Mouse (Mus musculus) midbrain, postnatal 0 days (tissue): ENCODE results near the gene Prr12. TPM values are rescaled to one million over a fixed set of nuclear protein-coding genes. Genes with fewer than 3 reads are reported as not detected.

Experiments used
- ATAC-seq: fragments of 200-750 bp; cut with Nextera tagmentation; 2 replicates; pipeline ENCODE4 v1.8.0; 2017; ENCODE audit warnings: moderate number of reproducible peaks, mild to moderate bottlenecking, moderate TSS enrichment, moderate library complexity; ENCODE audit not compliant: low FRiP score
- DNase-seq: peaks from one replicate; pipeline ENCODE4 v3.0.0-alpha.2; 2015; ENCODE audit warnings: low spot score
- H3K27ac ChIP-seq: fragments of 300-500 bp; sonication (generic); 2 replicates; pipeline ENCODE4 v1.5.1; 2014; ENCODE audit warnings: low read depth, mild to moderate bottlenecking, low read length, mixed read lengths
- H3K27me3 ChIP-seq: fragments of 300-500 bp; sonication (generic); 2 replicates; pipeline ENCODE4 v1.6.1; 2014; ENCODE audit warnings: low read length, control low read depth, mixed read lengths; ENCODE audit not compliant: insufficient read depth
- H3K36me3 ChIP-seq: fragments of 300-500 bp; sonication (generic); 2 replicates; pipeline ENCODE4 v1.6.1; 2014; ENCODE audit warnings: low read length, control low read depth, mixed read lengths; ENCODE audit not compliant: insufficient read depth
- H3K4me1 ChIP-seq: fragments of 300-500 bp; sonication (generic); 2 replicates; pipeline ENCODE4 v1.6.1; 2014; ENCODE audit warnings: mild to moderate bottlenecking, control low read depth, antibody characterized with exemption, low read length, mixed read lengths; ENCODE audit not compliant: insufficient read depth
- H3K4me2 ChIP-seq: fragments of 300-500 bp; sonication (generic); 2 replicates; pipeline ENCODE4 v1.6.1; 2014; ENCODE audit warnings: low read depth, mild to moderate bottlenecking, low read length, mixed read lengths; ENCODE audit not compliant: poor library complexity, severe bottlenecking
- H3K4me3 ChIP-seq: fragments of 300-500 bp; sonication (generic); 2 replicates; pipeline ENCODE4 v1.5.1; 2014; ENCODE audit warnings: low read depth, mild to moderate bottlenecking, low read length, moderate library complexity
- H3K9ac ChIP-seq: fragments of 300-500 bp; sonication (generic); replicated peaks from 2 replicates; pipeline ENCODE4 v1.6.1; 2014; ENCODE audit warnings: mild to moderate bottlenecking, low read length, moderate library complexity, mixed read lengths; ENCODE audit not compliant: poor library complexity, severe bottlenecking
- H3K9me3 ChIP-seq: fragments of 300-500 bp; sonication (generic); 2 replicates; pipeline ENCODE4 v1.6.1; 2016; ENCODE audit warnings: low read length, control low read depth
- CTCF ChIP-seq: IDR thresholded peaks from 2 replicates; pipeline ENCODE4 v1.5.1; 2016; ENCODE audit warnings: antibody characterized with exemption, mild to moderate bottlenecking
- WGBS: fragments of 180-500 bp; shearing (Covaris S2); extraction: QIAGEN DNeasy Blood & Tissue Kit; methylation state at CpG from one replicate; pipeline ENCODE4 v1.1.7; 2014; 5-methylcytosine and 5-hydroxymethylcytosine counted together
- polyA plus RNA-seq: library from polyadenylated mRNA; unstranded; fragments of >200 nt; fragmentation: Nextera tagmentation; extraction: Ambion mirVana; gene quantifications from 2 replicates; pipeline ENCODE4 v1.2.1, GENCODE M21; 2015
- total RNA-seq: library from RNA; depleted of rRNA; stranded (reverse); fragments of >200 nt; gene quantifications from 2 replicates; pipeline ENCODE4 v1.2.3, GENCODE M21; 2014

The Prr12 gene
- total and polyA plus RNA-seq, 2 experiments from 2014 or later, result 8.8 to 17.9 TPM

- Histone ChIP-seq H3K27ac (no peak overlapping the region), H3K4me1 (no peaks in the 10 kb centered on the region), H3K4me3 (peak overlapping the region; percentile 33), H3K27me3 (no peaks in the 10 kb centered on the region), H3K9ac (peak overlapping the region; percentile 36; the same call in 1 of the 2 replicates), H3K36me3 (no peaks in the 10 kb centered on the region), H3K9me3 (no peaks in the 10 kb centered on the region), H3K4me2 (peak overlapping the region; percentile 65)
- DNase-seq (no peak), ATAC-seq (no peak)
- TF ChIP-seq CTCF, result no peak
- 19% methylated on average over 35 of the region's 35 CpGs for WGBS
These were observed 38.6 kb upstream of the Prr12 start for GRCm38 (mm10) chr7:45091001-45091990.

- ATAC-seq (no peak), DNase-seq (no peak)
- Histone ChIP-seq H3K27me3 (no peaks in the 10 kb centered on the region), H3K36me3 (no peaks in the 10 kb centered on the region), H3K27ac (no peak overlapping the region), H3K9ac (no peak overlapping the region), H3K4me2 (no peak overlapping the region), H3K4me3 (no peak overlapping the region), H3K4me1 (no peaks in the 10 kb centered on the region), H3K9me3 (no peaks in the 10 kb centered on the region)
- TF ChIP-seq CTCF, result no peak
- 88% methylated on average over 13 of the region's 13 CpGs for WGBS
These were observed 37.7 kb upstream of the Prr12 start for GRCm38 (mm10) chr7:45090251-45090977.

GRCm38 (mm10) chr7:45088597-45088996, 35.9 kb upstream of the Prr12 start:
- ATAC-seq, result no peak
- H3K27me3 ChIP-seq, result no peaks in the 10 kb centered on the region
- WGBS, result 94% methylated on average over 17 of the region's 17 CpGs
- no peak for DNase-seq
- H3K9me3 ChIP-seq, result no peaks in the 10 kb centered on the region
- no peaks in the 10 kb centered on the region for H3K36me3 ChIP-seq
- H3K4me1 ChIP-seq, result no peaks in the 10 kb centered on the region
- H3K4me2 ChIP-seq, result no peak overlapping the region
- H3K4me3 ChIP-seq, result no peak overlapping the region
- no peak overlapping the region for H3K9ac ChIP-seq
- H3K27ac ChIP-seq, result no peak overlapping the region
- TF ChIP-seq CTCF, result no peak

- no peak for ATAC-seq
- Histone ChIP-seq H3K9ac (no peak overlapping the region), H3K27me3 (no peaks in the 10 kb centered on the region), H3K4me3 (no peak overlapping the region), H3K27ac (no peak overlapping the region), H3K36me3 (no peaks in the 10 kb centered on the region), H3K4me1 (no peaks in the 10 kb centered on the region), H3K9me3 (no peaks in the 10 kb centered on the region), H3K4me2 (no peak overlapping the region)
- no peak for DNase-seq
- 0 out of 2 replicates have a peak, but pooled peaks have one; percentile 17 for TF ChIP-seq CTCF
- 74% methylated on average over 4 of the region's 4 CpGs for WGBS
These were observed 33.4 kb upstream of the Prr12 start for GRCm38 (mm10) chr7:45086084-45086483.

- H3K4me3 ChIP-seq, result no peak overlapping the region
- no peak overlapping the region for H3K9ac ChIP-seq
- no peak overlapping the region for H3K27ac ChIP-seq
- no peaks in the 10 kb centered on the region for H3K36me3 ChIP-seq
- no peaks in the 10 kb centered on the region for H3K4me1 ChIP-seq
- no peak for TF ChIP-seq CTCF
- H3K27me3 ChIP-seq, result no peaks in the 10 kb centered on the region
- 85% methylated on average over 22 of the region's 22 CpGs for WGBS
- H3K4me2 ChIP-seq, result no peak overlapping the region
- DNase-seq, result no peak
- no peaks in the 10 kb centered on the region for H3K9me3 ChIP-seq
- ATAC-seq, result no peak
These were observed 30.7 kb upstream of the Prr12 start for GRCm38 (mm10) chr7:45083300-45083890.
